Mouse (Mus musculus) forebrain, embryonic 14.5 days (tissue): ENCODE measurements around the gene Grasp. TPM values are rescaled to one million over a fixed set of nuclear protein-coding genes. Genes with fewer than 3 reads are reported as not detected.

Source experiments
- ATAC-seq: fragments of 200-750 bp; cut with Nextera tagmentation; 2 replicates; pipeline ENCODE4 v1.8.0; 2017; ENCODE audit warnings: mild to moderate bottlenecking, moderate library complexity
- DNase-seq: peaks from one replicate; pipeline ENCODE4 v3.0.0-alpha.2; 2015; ENCODE audit warnings: low spot score
- H3K27ac ChIP-seq: fragments of 300-500 bp; sonication (generic); 2 replicates; pipeline ENCODE4 v1.5.1; 2014; ENCODE audit warnings: low read depth, mild to moderate bottlenecking, control low read depth, low read length, moderate library complexity
- H3K27me3 ChIP-seq: fragments of 300-500 bp; sonication (generic); replicated peaks from 2 replicates; pipeline ENCODE4 v1.6.1; 2014; ENCODE audit warnings: low read length, control low read depth, mixed read lengths; ENCODE audit not compliant: control insufficient read depth, insufficient read depth
- H3K36me3 ChIP-seq: fragments of 300-500 bp; sonication (generic); 2 replicates; pipeline ENCODE4 v1.6.1; 2014; ENCODE audit warnings: low read length, control low read depth; ENCODE audit not compliant: control insufficient read depth, insufficient read depth
- H3K4me1 ChIP-seq: fragments of 300-500 bp; sonication (generic); 2 replicates; pipeline ENCODE4 v1.6.1; 2014; ENCODE audit warnings: antibody characterized with exemption, low read length, control low read depth; ENCODE audit not compliant: control insufficient read depth, insufficient read depth
- H3K4me2 ChIP-seq: fragments of 300-500 bp; sonication (generic); 2 replicates; pipeline ENCODE4 v1.6.1; 2014; ENCODE audit warnings: mild to moderate bottlenecking, control low read depth, low read length
- H3K4me3 ChIP-seq: fragments of 300-500 bp; sonication (generic); 2 replicates; pipeline ENCODE4 v1.5.1; 2014; ENCODE audit warnings: low read depth, low read length, control low read depth
- H3K9ac ChIP-seq: fragments of 300-500 bp; sonication (generic); 2 replicates; pipeline ENCODE4 v1.6.1; 2014; ENCODE audit warnings: mild to moderate bottlenecking, low read length, control low read depth, moderate library complexity
- H3K9me3 ChIP-seq: fragments of 300-500 bp; sonication (generic); replicated peaks from 2 replicates; pipeline ENCODE4 v1.6.1; 2016; ENCODE audit warnings: low read length, control low read depth, mixed read lengths; ENCODE audit not compliant: control insufficient read depth
- WGBS: fragments of 180-500 bp; shearing (Covaris S2); extraction: QIAGEN DNeasy Blood & Tissue Kit; methylation state at CpG from one replicate; pipeline ENCODE4 v1.1.7; 2014; 5-methylcytosine and 5-hydroxymethylcytosine counted together
- microRNA-seq: library from miRNA; unstranded; fragments of <30 nt; microRNA quantifications from one replicate; pipeline ENCODE4, GENCODE M21; 2016
- polyA plus RNA-seq: library from polyadenylated mRNA; unstranded; fragments of >200 nt; fragmentation: Nextera tagmentation; extraction: Ambion mirVana; gene quantifications from 2 replicates; pipeline ENCODE4 v1.2.1, GENCODE M21; 2014

The Grasp gene
- polyA plus RNA-seq, 1 experiment from 2014 or later: 0.93 TPM

DNA sequence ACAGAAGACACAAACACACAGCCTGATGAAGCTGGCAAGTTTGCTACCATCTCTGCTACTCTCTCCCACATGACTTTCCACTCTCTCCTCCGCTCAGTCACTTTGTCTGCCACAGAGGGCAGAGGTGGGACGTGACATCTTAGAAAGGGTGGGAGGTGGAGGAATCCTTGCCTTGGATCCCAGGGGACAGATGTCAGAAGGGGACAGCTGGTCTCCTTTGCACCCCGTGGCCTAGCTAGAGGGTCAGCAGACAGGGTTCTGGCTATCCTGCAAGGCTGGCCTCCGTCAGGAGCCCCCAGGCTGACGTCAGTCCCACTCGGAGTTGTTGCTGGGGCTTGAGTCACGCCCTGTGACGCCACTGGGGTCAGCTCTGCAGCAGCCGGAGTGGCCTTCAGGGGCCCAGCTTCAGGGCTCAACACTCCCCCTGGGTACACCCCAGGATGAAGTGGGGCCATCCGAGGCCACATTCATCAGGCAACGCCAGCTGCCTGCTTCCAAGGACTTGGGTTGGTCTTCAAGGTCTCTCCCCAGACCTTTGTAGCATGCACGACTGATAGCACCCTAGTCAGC is 55.5 kb downstream of the Grasp start:
- no peak for ATAC-seq

More for the DNA sequence above, 55.5 kb downstream of the Grasp start:
- Histone ChIP-seq H3K9ac (no peak overlapping the region), H3K27me3 (no peaks in the 10 kb centered on the region), H3K36me3 (no peaks in the 10 kb centered on the region), H3K9me3 (no peaks in the 10 kb centered on the region), H3K4me1 (no peaks in the 10 kb centered on the region; the same call in 1 of the 2 replicates), H3K4me2 (no peak overlapping the region), H3K4me3 (no peak overlapping the region), H3K27ac (no peak overlapping the region)
- WGBS: 77% methylated on average over 12 of the region's 12 CpGs
- no peak for DNase-seq

Small RNA genes within 50 kb of the gene (microRNA-seq; reads per million reads assigned to microRNA genes)
- gene Mir6962: 1.1 reads per million

Other genes with a start within 250 kb of the Grasp start
- gene Gm47841, start 176.8 kb upstream of the Grasp start, polyA plus RNA-seq: not detected in 2 replicates
- gene Fignl2, start 145.6 kb upstream of the Grasp start, polyA plus RNA-seq: 0.09 TPM in 1 of 2 replicates, not detected in the other
- not detected in 2 replicates for gene Ankrd33, start 108.4 kb upstream of the Grasp start, polyA plus RNA-seq
- gene Acvrl1, start 95.7 kb upstream of the Grasp start, polyA plus RNA-seq: 4.1 and 4.2 TPM in 2 replicates
- gene Acvr1b, start 50.1 kb upstream of the Grasp start, polyA plus RNA-seq: 24.7 and 33.5 TPM in 2 replicates
- 2.1 and 2.9 TPM in 2 replicates for gene Nr4a1, start 30.1 kb downstream of the Grasp start, polyA plus RNA-seq
- gene Atg101, start 60.1 kb downstream of the Grasp start, polyA plus RNA-seq: 82.3 and 83.1 TPM in 2 replicates
- gene 6030408B16Rik, start 69.0 kb downstream of the Grasp start, polyA plus RNA-seq: 0.25 TPM in 2 replicates
- gene Krt80, start 146.0 kb downstream of the Grasp start, polyA plus RNA-seq: not detected in 2 replicates
- gene Krt7, start 186.9 kb downstream of the Grasp start, polyA plus RNA-seq: 0.66 and 0.75 TPM in 2 replicates
- gene Krt87, start 214.6 kb downstream of the Grasp start, polyA plus RNA-seq: 0.12 TPM in 1 of 2 replicates, not detected in the other
- not detected in 2 replicates for gene Krt88, start 223.6 kb downstream of the Grasp start, polyA plus RNA-seq
- not detected in 2 replicates for gene Krt81, start 239.6 kb downstream of the Grasp start, polyA plus RNA-seq
- not detected in 2 replicates for gene Krt86, start 249.3 kb downstream of the Grasp start, polyA plus RNA-seq